Mouse (Mus musculus): ENCODE data around the gene Tlcd1. TPM values are rescaled to one million over a fixed set of nuclear protein-coding genes. Genes with fewer than 3 reads are reported as not detected.

Tlcd1 gene
- polyA plus RNA-seq, 1 experiment from 2014 or later, result 23.1 TPM

DNA sequence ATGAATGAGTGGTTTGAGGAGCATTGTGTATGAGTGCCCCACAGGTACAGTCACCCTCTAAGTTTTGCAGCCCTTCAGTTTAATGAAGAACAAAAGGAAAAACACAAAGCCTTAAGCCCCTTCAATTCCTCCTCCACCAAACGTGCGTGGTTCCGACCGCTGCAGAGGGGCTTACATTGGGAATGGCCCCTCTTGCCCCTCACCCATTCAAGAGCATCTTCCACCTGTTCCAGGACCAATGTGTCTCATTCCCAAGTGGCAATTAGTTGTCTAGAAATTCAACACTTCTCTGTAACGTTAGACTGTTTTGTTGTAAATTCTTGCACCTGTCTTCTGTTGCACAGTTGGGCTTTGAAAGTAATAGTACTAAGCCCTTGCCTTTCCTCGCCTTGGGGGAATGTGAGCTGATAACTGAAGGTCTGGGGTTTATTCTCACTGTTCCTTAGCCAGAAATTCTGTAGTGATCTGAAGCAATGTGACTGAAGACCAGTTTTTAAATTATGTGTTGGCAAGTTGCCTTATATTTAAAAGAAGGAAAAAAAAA lies 20.3 kb upstream of the Tlcd1 start:
- no peak overlapping the region for H3K9ac ChIP-seq (ENCODE audit: low read depth, low read length)
- H3K36me3 ChIP-seq (ENCODE audit: control insufficient read depth, insufficient read depth, low read length), result peaks cover 89% of the 10 kb centered on the region
- H3K27me3 ChIP-seq (ENCODE audit: control insufficient read depth, insufficient read depth, low read length), result no peaks in the 10 kb centered on the region
- no peak overlapping the region for H3K4me3 ChIP-seq (ENCODE audit: low read length)
- H3K4me2 ChIP-seq (replicated peaks; ENCODE audit: low read depth, low read length), result no peak overlapping the region
- WGBS, result 60% methylated on average over 6 of the region's 6 CpGs
- H3K4me1 ChIP-seq (ENCODE audit: control insufficient read depth, insufficient read depth, low read length), result no peaks in the 10 kb centered on the region
- H3K27ac ChIP-seq (ENCODE audit: low read depth, low read length), result no peak overlapping the region
- no peaks in the 10 kb centered on the region for H3K9me3 ChIP-seq (ENCODE audit: control insufficient read depth, low read length)
- no peak for ATAC-seq (ENCODE audit: low FRiP score, low TSS enrichment)

DNA sequence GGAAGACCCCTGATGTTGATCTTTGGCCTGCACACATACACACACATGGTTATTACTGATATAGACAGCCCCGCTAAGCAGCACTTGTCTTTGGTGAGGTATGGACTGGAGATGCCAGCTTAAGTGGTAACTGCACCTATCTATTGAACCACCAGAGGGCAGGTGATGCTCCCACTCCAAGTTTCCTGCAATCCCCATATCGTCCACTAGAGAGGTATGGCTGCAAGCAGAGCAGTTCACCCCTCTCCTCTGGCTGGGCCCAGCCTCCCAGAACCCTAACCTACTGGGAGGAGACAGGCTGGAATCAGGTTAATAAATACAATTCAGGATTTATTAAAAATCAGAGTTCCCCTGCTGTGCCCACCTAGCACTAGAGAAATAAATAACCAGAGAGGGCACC lies 17.4 kb upstream of the Tlcd1 start:
- Histone ChIP-seq H3K4me3 (ENCODE audit: low read length) (no peak overlapping the region), H3K36me3 (ENCODE audit: control insufficient read depth, insufficient read depth, low read length) (peaks cover 80% of the 10 kb centered on the region), H3K4me2 (replicated peaks; ENCODE audit: low read depth, low read length) (no peak overlapping the region), H3K4me1 (ENCODE audit: control insufficient read depth, insufficient read depth, low read length) (peaks cover 20% of the 10 kb centered on the region), H3K27ac (ENCODE audit: low read depth, low read length) (no peak overlapping the region), H3K9me3 (ENCODE audit: control insufficient read depth, low read length) (no peaks in the 10 kb centered on the region), H3K9ac (ENCODE audit: low read depth, low read length) (no peak overlapping the region), H3K27me3 (ENCODE audit: control insufficient read depth, insufficient read depth, low read length) (no peaks in the 10 kb centered on the region)
- peak; percentile 16 for ATAC-seq (ENCODE audit: low FRiP score, low TSS enrichment)
- WGBS, result 31% methylated on average over 2 of the region's 2 CpGs

DNA sequence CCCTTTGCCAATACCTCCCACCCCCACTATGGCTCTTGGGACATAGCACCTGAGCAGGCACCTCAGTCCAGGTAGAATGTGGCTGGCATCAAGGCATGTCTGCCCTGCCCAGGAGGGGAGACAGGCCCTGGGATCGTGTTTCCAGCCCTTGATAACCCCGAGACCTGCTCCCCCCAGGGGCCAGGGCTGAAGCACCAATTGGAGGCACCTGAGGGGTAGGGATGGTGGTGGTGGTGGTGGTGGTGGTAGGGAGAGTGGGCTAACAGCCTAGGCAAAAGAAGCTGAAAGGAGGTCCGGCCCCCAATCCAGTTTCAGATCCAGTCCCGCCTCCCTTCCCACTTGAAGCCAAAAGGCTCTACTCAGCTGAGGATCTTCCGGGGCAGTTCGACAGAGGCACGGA lies 17.0 kb upstream of the Tlcd1 start:
- WGBS, result 84% methylated on average over 7 of the region's 7 CpGs
- Histone ChIP-seq H3K4me2 (replicated peaks; ENCODE audit: low read depth, low read length) (no peak overlapping the region), H3K27me3 (ENCODE audit: control insufficient read depth, insufficient read depth, low read length) (no peaks in the 10 kb centered on the region), H3K9ac (ENCODE audit: low read depth, low read length) (no peak overlapping the region), H3K9me3 (ENCODE audit: control insufficient read depth, low read length) (no peaks in the 10 kb centered on the region), H3K4me1 (ENCODE audit: control insufficient read depth, insufficient read depth, low read length) (peaks cover 20% of the 10 kb centered on the region), H3K4me3 (ENCODE audit: low read length) (no peak overlapping the region), H3K36me3 (ENCODE audit: control insufficient read depth, insufficient read depth, low read length) (peaks cover 75% of the 10 kb centered on the region), H3K27ac (ENCODE audit: low read depth, low read length) (no peak overlapping the region)
- ATAC-seq (ENCODE audit: low FRiP score, low TSS enrichment), result no peak

DNA sequence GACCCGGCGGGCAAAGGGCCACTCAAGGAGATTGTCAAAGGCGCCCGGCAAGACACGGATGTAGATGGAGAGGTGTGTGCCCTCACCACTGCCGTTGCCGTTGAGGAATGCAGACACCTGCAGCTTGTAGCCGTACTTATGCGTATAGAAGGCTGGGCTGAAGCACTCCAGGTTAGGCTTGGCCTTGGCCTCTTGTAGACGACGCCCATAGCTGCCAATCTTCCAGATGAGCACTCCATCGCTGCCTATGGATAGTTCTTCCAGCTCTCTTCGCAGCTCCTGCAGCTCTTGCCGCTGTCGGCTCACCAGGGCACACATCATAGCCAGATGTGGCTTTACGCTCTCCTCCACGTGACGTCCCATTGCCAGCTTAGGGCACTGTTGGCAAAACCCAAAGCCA lies 16.3 kb upstream of the Tlcd1 start:
- WGBS, result 87% methylated on average over 18 of the region's 18 CpGs
- Histone ChIP-seq H3K27me3 (ENCODE audit: control insufficient read depth, insufficient read depth, low read length) (no peaks in the 10 kb centered on the region), H3K4me1 (ENCODE audit: control insufficient read depth, insufficient read depth, low read length) (peaks cover 20% of the 10 kb centered on the region), H3K9ac (ENCODE audit: low read depth, low read length) (no peak overlapping the region), H3K4me2 (replicated peaks; ENCODE audit: low read depth, low read length) (no peak overlapping the region), H3K36me3 (ENCODE audit: control insufficient read depth, insufficient read depth, low read length) (peaks cover 70% of the 10 kb centered on the region), H3K27ac (ENCODE audit: low read depth, low read length) (no peak overlapping the region), H3K9me3 (ENCODE audit: control insufficient read depth, low read length) (no peaks in the 10 kb centered on the region), H3K4me3 (ENCODE audit: low read length) (no peak overlapping the region)
- no peak for ATAC-seq (ENCODE audit: low FRiP score, low TSS enrichment)

DNA sequence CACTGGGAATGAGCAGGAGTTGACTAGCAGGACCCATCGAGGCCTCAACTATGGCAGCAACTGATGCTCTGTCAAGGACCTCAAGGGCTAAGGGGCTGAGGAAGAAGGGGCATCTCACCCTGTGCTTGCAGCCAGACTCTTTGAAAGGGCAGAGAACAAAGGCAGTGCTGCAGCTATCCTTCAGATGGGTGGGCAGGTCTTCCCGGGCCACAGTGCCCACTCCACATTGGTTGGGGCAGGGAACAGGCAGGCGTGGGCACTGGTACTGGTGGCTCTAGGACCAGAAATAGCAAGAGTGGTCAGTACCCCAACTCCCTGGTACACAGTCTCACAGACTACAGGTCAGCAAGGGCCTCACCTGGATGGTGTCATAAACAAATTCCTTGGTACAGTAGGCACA lies 15.8 kb upstream of the Tlcd1 start:
- H3K9me3 ChIP-seq (ENCODE audit: control insufficient read depth, low read length), result no peaks in the 10 kb centered on the region
- ATAC-seq (ENCODE audit: low FRiP score, low TSS enrichment), result no peak
- peaks cover 65% of the 10 kb centered on the region for H3K36me3 ChIP-seq (ENCODE audit: control insufficient read depth, insufficient read depth, low read length)
- H3K4me3 ChIP-seq (ENCODE audit: low read length), result no peak overlapping the region
- peaks cover 21% of the 10 kb centered on the region for H3K4me1 ChIP-seq (ENCODE audit: control insufficient read depth, insufficient read depth, low read length)
- no peak overlapping the region for H3K9ac ChIP-seq (ENCODE audit: low read depth, low read length)
- H3K27ac ChIP-seq (ENCODE audit: low read depth, low read length), result no peak overlapping the region
- H3K27me3 ChIP-seq (ENCODE audit: control insufficient read depth, insufficient read depth, low read length), result no peaks in the 10 kb centered on the region
- no peak overlapping the region for H3K4me2 ChIP-seq (replicated peaks; ENCODE audit: low read depth, low read length)
- 91% methylated on average over 3 of the region's 3 CpGs for WGBS

DNA sequence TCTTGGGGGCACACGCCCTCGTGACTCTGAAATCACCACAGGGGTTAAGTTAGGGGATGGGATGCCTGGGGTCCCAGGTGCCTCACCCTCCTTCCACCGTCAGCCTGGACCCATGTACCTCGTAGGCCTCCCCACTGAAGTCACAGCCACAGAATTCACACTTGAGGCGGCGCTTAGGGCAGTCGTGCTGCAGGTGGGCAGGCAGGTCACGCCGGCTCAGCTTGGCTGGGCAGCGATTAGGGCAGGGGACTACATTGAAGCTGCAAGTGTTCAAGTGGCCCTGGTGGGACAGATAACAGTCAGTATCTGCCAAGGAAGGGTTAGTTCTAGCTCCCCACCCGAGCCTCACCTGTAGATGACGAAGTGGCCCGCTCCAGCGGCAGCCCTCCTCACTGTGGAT lies 15.3 kb upstream of the Tlcd1 start:
- WGBS, result 90% methylated on average over 14 of the region's 14 CpGs
- Histone ChIP-seq H3K4me2 (replicated peaks; ENCODE audit: low read depth, low read length) (no peak overlapping the region), H3K36me3 (ENCODE audit: control insufficient read depth, insufficient read depth, low read length) (peaks cover 60% of the 10 kb centered on the region), H3K9me3 (ENCODE audit: control insufficient read depth, low read length) (no peaks in the 10 kb centered on the region), H3K27me3 (ENCODE audit: control insufficient read depth, insufficient read depth, low read length) (no peaks in the 10 kb centered on the region), H3K4me3 (ENCODE audit: low read length) (no peak overlapping the region), H3K9ac (ENCODE audit: low read depth, low read length) (no peak overlapping the region), H3K27ac (ENCODE audit: low read depth, low read length) (no peak overlapping the region), H3K4me1 (ENCODE audit: control insufficient read depth, insufficient read depth, low read length) (peaks cover 25% of the 10 kb centered on the region)
- ATAC-seq (ENCODE audit: low FRiP score, low TSS enrichment), result no peak

DNA sequence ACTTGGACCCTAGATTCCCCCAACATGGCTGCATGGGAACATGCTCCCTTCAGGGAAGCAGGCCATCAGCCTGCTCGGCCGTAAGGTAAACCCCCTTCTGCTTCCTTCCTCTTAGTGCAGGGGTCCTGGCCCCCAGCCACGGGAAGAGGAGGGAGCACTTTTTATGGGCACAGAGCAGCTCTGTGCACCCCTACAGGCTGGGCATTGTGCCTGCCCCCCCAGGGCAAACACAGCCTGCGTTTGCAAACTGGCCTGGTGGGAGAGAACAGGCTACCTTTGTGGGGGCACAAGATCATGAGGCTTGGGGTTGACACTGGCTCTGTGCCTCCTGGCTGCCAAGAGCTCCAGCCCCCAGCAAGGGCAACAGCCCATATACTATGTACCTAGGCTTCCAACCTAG lies 14.5 kb upstream of the Tlcd1 start:
- Histone ChIP-seq H3K9ac (ENCODE audit: low read depth, low read length) (0 out of 2 replicates have a peak overlapping the region, but pooled peaks have one; percentile 99), H3K27me3 (ENCODE audit: control insufficient read depth, insufficient read depth, low read length) (no peaks in the 10 kb centered on the region), H3K4me3 (ENCODE audit: low read length) (no peak overlapping the region), H3K4me2 (replicated peaks; ENCODE audit: low read depth, low read length) (peak overlapping the region; percentile 75), H3K27ac (ENCODE audit: low read depth, low read length) (0 out of 2 replicates have a peak overlapping the region, but pooled peaks have one; percentile 9), H3K9me3 (ENCODE audit: control insufficient read depth, low read length) (no peaks in the 10 kb centered on the region), H3K36me3 (ENCODE audit: control insufficient read depth, insufficient read depth, low read length) (peaks cover 53% of the 10 kb centered on the region), H3K4me1 (ENCODE audit: control insufficient read depth, insufficient read depth, low read length) (peaks cover 31% of the 10 kb centered on the region)
- no peak for ATAC-seq (ENCODE audit: low FRiP score, low TSS enrichment)
- 59% methylated on average over 4 of the region's 4 CpGs for WGBS

DNA sequence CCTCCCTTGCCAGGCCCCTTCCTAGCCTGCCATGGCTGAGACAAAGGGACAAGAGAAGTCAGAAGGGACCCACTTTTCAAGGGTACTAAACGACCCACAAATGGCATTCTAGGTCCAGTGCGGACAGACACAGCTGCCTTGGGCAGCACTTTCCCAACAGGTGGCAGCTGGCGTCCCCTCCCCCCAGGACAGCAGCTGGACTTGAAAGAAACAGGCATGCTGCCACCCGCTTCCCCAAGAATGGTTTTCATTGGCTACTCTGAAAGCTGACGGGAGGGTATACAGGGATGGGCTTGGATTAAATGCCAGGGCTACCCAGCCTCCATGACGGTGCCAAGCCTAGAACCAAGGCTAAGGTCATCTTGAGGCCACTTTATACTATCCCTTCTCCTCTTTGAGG lies 14.0 kb upstream of the Tlcd1 start:
- Histone ChIP-seq H3K27ac (ENCODE audit: low read depth, low read length) (peak overlapping the region; percentile 99; the same call in 1 of the 2 replicates), H3K4me3 (ENCODE audit: low read length) (peak overlapping the region; percentile 100; the same call in 1 of the 2 replicates), H3K36me3 (ENCODE audit: control insufficient read depth, insufficient read depth, low read length) (peaks cover 50% of the 10 kb centered on the region), H3K9me3 (ENCODE audit: control insufficient read depth, low read length) (no peaks in the 10 kb centered on the region), H3K27me3 (ENCODE audit: control insufficient read depth, insufficient read depth, low read length) (no peaks in the 10 kb centered on the region), H3K4me2 (replicated peaks; ENCODE audit: low read depth, low read length) (peak overlapping the region; percentile 75), H3K9ac (ENCODE audit: low read depth, low read length) (peak overlapping the region; percentile 99; the same call in 1 of the 2 replicates), H3K4me1 (ENCODE audit: control insufficient read depth, insufficient read depth, low read length) (peaks cover 31% of the 10 kb centered on the region)
- WGBS, result 39% methylated on average over 6 of the region's 6 CpGs
- ATAC-seq (ENCODE audit: low FRiP score, low TSS enrichment), result no peak

DNA sequence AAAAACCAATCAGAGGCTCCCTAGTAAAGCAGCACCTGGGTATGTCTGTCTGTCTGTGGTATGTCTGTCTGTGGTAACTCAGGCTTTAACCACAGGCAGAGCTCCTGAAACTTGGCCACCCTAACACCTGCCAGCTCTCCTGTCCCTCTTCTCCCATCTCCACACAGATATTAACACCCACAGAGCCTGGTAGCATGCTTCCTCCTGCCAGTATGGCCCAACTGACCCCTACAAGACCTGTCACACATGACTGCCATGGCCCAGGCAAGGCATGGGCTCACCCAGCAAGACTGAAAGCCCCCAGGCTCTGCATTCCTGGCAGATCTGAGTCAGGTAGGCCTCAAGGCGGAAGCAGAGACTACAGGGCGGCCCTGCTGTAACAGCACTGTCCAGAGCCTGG lies 13.5 kb upstream of the Tlcd1 start:
- no peak; the same call in 1 of the 2 replicates for ATAC-seq (ENCODE audit: low FRiP score, low TSS enrichment)
- peaks cover 31% of the 10 kb centered on the region for H3K4me1 ChIP-seq (ENCODE audit: control insufficient read depth, insufficient read depth, low read length)

More for the DNA sequence above, 13.5 kb upstream of the Tlcd1 start:
- peak overlapping the region; percentile 75 for H3K4me2 ChIP-seq (replicated peaks; ENCODE audit: low read depth, low read length)
- WGBS, result 49% methylated on average over 2 of the region's 2 CpGs
- no peaks in the 10 kb centered on the region for H3K9me3 ChIP-seq (ENCODE audit: control insufficient read depth, low read length)
- H3K4me3 ChIP-seq (ENCODE audit: low read length), result peak overlapping the region; percentile 100
- H3K36me3 ChIP-seq (ENCODE audit: control insufficient read depth, insufficient read depth, low read length), result peaks cover 45% of the 10 kb centered on the region
- H3K9ac ChIP-seq (ENCODE audit: low read depth, low read length), result peak overlapping the region; percentile 99
- peak overlapping the region; percentile 99 for H3K27ac ChIP-seq (ENCODE audit: low read depth, low read length)
- H3K27me3 ChIP-seq (ENCODE audit: control insufficient read depth, insufficient read depth, low read length), result no peaks in the 10 kb centered on the region
